Mouse (Mus musculus) R1 (cell line): ENCODE measurements at regions not wholly inside any gene's neighbourhood (a gene's known extent, or its start where the extent isn't known, plus 50 kb on each side); places are given as distances from the start of the nearest gene placed in this dataset.

Source experiments
- DNase-seq: peaks from one replicate; pipeline ENCODE4 v3.0.0-alpha.2; 2018; ENCODE audit warnings: low read depth, low spot score

DNA sequence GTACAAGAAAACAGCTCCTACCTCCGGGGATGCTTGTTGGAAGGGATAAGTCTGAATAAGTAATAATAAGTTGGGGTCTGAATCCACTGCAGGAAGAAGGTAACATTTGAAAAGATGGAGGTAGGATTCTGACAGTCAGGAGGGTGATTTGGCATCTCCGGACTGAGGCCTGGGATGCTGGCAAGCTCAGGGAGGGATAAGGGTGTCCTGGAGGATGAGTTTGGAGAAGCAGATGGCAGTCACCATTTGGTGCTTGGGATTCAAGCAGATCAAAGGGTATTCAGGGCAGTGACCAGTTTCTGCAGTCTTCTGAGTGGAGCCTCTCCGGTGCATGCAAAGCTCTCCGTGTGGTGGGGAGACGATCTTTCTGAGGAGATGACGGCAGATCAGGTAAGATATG, 62.9 kb upstream of the Gm2310 start:
- DNase-seq: no peak

DNA sequence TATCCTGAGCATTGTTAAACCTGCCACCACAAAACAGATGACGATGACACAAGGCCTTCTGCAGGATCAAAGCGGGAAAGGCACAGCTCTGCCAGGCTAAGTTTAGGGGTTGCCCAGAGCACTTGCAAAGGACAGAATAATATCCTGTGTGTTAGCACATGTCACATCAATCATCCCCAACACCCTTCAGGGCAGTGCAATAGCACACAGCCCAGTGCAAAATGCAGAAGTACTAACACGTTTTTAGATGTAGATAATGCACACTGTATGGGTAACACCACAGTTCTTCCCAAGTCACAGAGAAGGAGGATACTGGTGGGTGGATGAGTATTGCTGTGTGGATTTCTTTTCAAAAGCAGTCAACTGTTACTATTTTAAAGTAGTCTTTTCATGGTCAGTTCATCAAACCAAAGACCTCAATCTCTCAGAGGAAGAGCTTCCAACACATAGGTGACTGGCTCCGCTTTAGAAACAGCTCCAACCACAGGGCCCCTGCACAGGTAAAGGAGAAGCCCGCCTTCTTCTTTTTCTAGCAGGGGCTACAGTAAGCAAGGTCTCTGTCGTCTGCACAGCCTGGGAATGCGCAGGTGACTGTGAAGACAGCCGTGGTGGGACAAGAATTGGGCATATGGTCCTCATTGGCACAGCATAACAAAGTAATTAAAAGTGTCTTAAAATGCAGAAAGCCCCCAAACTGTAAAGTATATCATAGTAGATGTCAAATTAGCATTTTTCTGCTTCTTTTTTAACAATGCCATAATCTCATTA, 61.6 kb upstream of the Gm2310 start:
- DNase-seq: no peak

DNA sequence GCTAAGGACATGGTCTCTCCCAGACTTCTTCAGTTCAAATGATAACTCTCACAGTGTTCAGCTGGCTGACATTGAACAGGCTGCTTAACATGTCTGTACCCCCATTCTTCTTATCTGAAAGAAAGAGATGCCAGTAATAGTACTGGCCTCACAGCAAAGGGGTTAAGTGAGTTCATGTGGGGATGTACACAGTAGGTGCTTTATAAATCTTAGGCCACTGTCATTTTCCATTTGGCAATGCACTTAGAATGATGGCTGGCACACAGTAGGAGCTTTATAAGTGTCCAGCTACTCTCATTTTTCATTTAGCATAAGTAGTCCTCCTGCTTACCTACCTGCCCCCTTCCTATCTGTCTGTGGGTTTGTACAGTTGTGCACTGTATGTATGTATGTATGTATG, 60.3 kb upstream of the Gm2310 start:
- no peak for DNase-seq

DNA sequence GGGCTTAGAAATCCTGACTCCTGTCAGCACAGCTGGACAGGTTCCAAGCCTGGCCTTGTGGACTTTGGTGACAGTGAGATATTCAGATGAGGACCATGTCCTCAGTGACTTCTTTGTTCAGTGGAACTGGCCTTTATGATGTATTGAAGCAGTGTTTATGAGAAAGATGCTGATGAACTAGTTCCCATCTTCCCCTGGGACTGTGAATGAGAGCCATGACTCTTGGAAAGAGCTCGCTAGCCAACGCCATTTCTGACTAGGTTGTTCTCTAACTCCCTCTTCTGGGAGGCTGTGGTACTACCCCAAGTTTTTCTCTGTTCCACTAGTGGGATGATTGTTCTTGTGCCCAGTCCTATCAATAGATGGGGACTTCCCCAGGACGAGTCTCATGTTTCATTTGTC, 57.7 kb upstream of the Gm2310 start:
- DNase-seq: peak; percentile 70

DNA sequence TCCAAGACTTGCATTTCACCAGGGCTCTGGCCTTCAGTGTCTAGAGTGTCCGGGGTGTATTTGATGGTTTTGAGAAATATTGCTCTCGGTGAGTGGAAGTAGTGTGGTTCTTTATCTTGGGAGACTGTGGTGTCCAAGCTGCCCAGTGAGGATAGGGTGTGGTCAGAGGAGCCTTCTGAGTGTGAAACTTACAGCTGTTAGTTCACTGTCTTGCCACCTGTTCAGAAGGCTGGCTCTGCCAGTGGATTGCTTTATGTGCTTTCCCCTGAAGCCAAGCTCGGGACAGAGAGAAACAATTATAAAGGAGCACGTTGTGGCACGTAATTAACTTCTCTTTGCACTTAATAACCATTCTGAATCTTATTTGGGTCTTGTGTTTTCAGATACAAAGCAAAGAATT, 57.2 kb upstream of the Gm2310 start:
- no peak for DNase-seq

DNA sequence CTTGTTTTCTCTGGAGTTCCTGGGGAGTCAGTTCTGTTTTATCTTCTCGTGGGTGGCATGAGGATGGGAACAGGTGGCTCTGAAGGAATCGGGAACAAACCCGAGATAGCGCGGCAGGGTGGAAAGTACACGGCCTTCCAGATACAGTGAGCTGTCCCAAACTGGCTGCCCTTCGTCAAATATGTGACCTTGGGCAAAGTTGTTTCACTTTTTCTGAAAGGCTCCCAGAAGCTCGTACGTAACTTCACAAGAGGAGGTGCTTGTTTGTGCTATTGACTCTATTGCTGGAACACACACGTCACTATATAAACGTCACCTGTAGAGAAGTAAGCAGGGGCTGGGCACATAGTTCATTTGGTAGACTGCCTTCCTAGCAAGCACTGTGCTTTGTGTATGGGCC, 49.9 kb upstream of the Gm2310 start:
- DNase-seq: peak; percentile 78
